Mouse (Mus musculus) ES-Bruce4 (cell line): ENCODE results near the gene Zfp473. TPM values are rescaled to one million over a fixed set of nuclear protein-coding genes. Genes with fewer than 3 reads are reported as not detected.

ENCODE experiments used
- H3K27ac ChIP-seq: 2 replicates; pipeline ENCODE4 v1.5.1; 2012; ENCODE audit warnings: low read length, inconsistent platforms; ENCODE audit not compliant: insufficient read depth
- H3K27me3 ChIP-seq: 2 replicates; pipeline ENCODE4 v1.6.1; 2012; ENCODE audit warnings: mild to moderate bottlenecking, low read length, inconsistent platforms; ENCODE audit not compliant: control insufficient read depth, poor library complexity, insufficient read depth, severe bottlenecking
- H3K36me3 ChIP-seq: 2 replicates; pipeline ENCODE4 v1.6.1; 2012; ENCODE audit warnings: inconsistent platforms, mild to moderate bottlenecking, low read length, moderate library complexity; ENCODE audit not compliant: control insufficient read depth, poor library complexity, insufficient read depth, severe bottlenecking
- H3K4me1 ChIP-seq: one replicate; pipeline ENCODE4 v1.8.1; 2011; ENCODE audit warnings: low read length; ENCODE audit not compliant: control insufficient read depth, insufficient read depth
- H3K4me3 ChIP-seq: 2 replicates; pipeline ENCODE4 v1.5.1; 2011; ENCODE audit warnings: low read depth, mild to moderate bottlenecking, low read length
- H3K9ac ChIP-seq: 2 replicates; pipeline ENCODE4 v1.6.1; 2012; ENCODE audit warnings: low read depth, mild to moderate bottlenecking, inconsistent platforms; ENCODE audit not compliant: poor library complexity, severe bottlenecking
- H3K9me3 ChIP-seq: replicated peaks from 2 replicates; pipeline ENCODE4 v1.6.1; 2012; ENCODE audit warnings: mild to moderate bottlenecking, low read length, inconsistent platforms; ENCODE audit not compliant: control insufficient read depth, poor library complexity, insufficient read depth, severe bottlenecking
- CTCF ChIP-seq: IDR thresholded peaks from one replicate; pipeline ENCODE4 v1.8.1; 2011; ENCODE audit warnings: low read depth, low read length
- EP300 ChIP-seq: IDR thresholded peaks from 2 replicates; pipeline ENCODE4 v1.6.1; 2011; ENCODE audit warnings: low read depth, low read length; ENCODE audit not compliant: insufficient read depth
- POLR2A ChIP-seq: IDR thresholded peaks from one replicate; pipeline ENCODE4 v1.8.1; 2011; ENCODE audit warnings: low read length; ENCODE audit not compliant: insufficient read depth
- polyA plus RNA-seq: library from polyadenylated mRNA; stranded (reverse); fragments of >200 nt; gene quantifications from 2 replicates; pipeline ENCODE4 v1.2.4, GENCODE M21; 2011; ENCODE audit warnings: low read depth; ENCODE audit not compliant: missing spikeins, insufficient read depth, insufficient read length

Gene Zfp473
- polyA plus RNA-seq, 1 experiment = 28.4 TPM

GRCm38 (mm10) chr7:44747115-44747514 lies 3.7 kb downstream of the Zfp473 start:
- no peak overlapping the region for H3K27ac ChIP-seq
- no peak for TF ChIP-seq POLR2A
- no peak for TF ChIP-seq CTCF
- TF ChIP-seq EP300 = no peak
- peaks cover 3% of the 10 kb centered on the region for H3K4me1 ChIP-seq
- H3K36me3 ChIP-seq = no peaks in the 10 kb centered on the region
- peak overlapping the region; percentile 95 for H3K4me3 ChIP-seq
- H3K9ac ChIP-seq = peak overlapping the region; percentile 91
- no peaks in the 10 kb centered on the region for H3K27me3 ChIP-seq
- H3K9me3 ChIP-seq = no peaks in the 10 kb centered on the region

GRCm38 (mm10) chr7:44745076-44745475 lies 5.8 kb downstream of the Zfp473 start:
- H3K36me3 ChIP-seq = peaks cover 9% of the 10 kb centered on the region; the same call in 1 of the 2 replicates

GRCm38 (mm10) chr7:44744270-44744669 lies 6.6 kb downstream of the Zfp473 start:
- Histone ChIP-seq H3K27ac (no peak overlapping the region), H3K9ac (peak overlapping the region; percentile 45; the same call in 1 of the 2 replicates), H3K9me3 (no peaks in the 10 kb centered on the region), H3K27me3 (no peaks in the 10 kb centered on the region), H3K4me1 (peaks cover 3% of the 10 kb centered on the region), H3K36me3 (peaks cover 13% of the 10 kb centered on the region), H3K4me3 (no peak overlapping the region)
- TF ChIP-seq EP300 = no peak
- TF ChIP-seq POLR2A = no peak
- no peak for TF ChIP-seq CTCF

More at GRCm38 (mm10) chr7:44745076-44745475, 5.8 kb downstream of the Zfp473 start:
- Histone ChIP-seq H3K4me3 (peak overlapping the region; percentile 73), H3K4me1 (peaks cover 3% of the 10 kb centered on the region), H3K9me3 (no peaks in the 10 kb centered on the region), H3K27ac (no peak overlapping the region), H3K9ac (peak overlapping the region; percentile 45; the same call in 1 of the 2 replicates), H3K27me3 (no peaks in the 10 kb centered on the region)
- no peak for TF ChIP-seq POLR2A
- no peak for TF ChIP-seq EP300
- peak; percentile 82 for TF ChIP-seq CTCF

- Histone ChIP-seq H3K36me3 (peaks cover 33% of the 10 kb centered on the region), H3K27me3 (no peaks in the 10 kb centered on the region), H3K4me3 (no peak overlapping the region), H3K9ac (no peak overlapping the region), H3K9me3 (no peaks in the 10 kb centered on the region), H3K4me1 (peaks cover 3% of the 10 kb centered on the region), H3K27ac (0 out of 2 replicates have a peak overlapping the region, but pooled peaks have one; percentile 26)
- TF ChIP-seq CTCF (no peak), EP300 (no peak), POLR2A (no peak)
Observed at GRCm38 (mm10) chr7:44741361-44741760, 9.5 kb downstream of the Zfp473 start.

GRCm38 (mm10) chr7:44733723-44734122 lies 17.1 kb downstream of the Zfp473 start:
- Histone ChIP-seq H3K27ac (no peak overlapping the region), H3K36me3 (peaks cover 55% of the 10 kb centered on the region), H3K4me1 (no peaks in the 10 kb centered on the region), H3K9me3 (no peaks in the 10 kb centered on the region; the same call in 1 of the 2 replicates), H3K9ac (no peak overlapping the region), H3K4me3 (no peak overlapping the region), H3K27me3 (no peaks in the 10 kb centered on the region)
- no peak for TF ChIP-seq EP300
- TF ChIP-seq POLR2A = no peak
- no peak for TF ChIP-seq CTCF

GRCm38 (mm10) chr7:44728082-44728975 lies 22.5 kb downstream of the Zfp473 start:
- Histone ChIP-seq H3K27me3 (no peaks in the 10 kb centered on the region), H3K4me1 (no peaks in the 10 kb centered on the region), H3K9ac (no peak overlapping the region), H3K4me3 (no peak overlapping the region), H3K36me3 (peaks cover 17% of the 10 kb centered on the region), H3K9me3 (no peaks in the 10 kb centered on the region), H3K27ac (no peak overlapping the region)
- TF ChIP-seq EP300 (no peak), POLR2A (no peak), CTCF (no peak)
